Mouse (Mus musculus): ENCODE results near the gene Mrps33.

- TF ChIP-seq CTCF (conservative IDR thresholded peaks at IDR 0.05; ENCODE audit: insufficient read depth, insufficient read length, low read depth, low read length), result no peak; the same call in 1 of the 2 replicates
- no peak for TF ChIP-seq POLR2A (IDR thresholded peaks at IDR 0.05; ENCODE audit: low read depth, low read length)
Measured at GRCm38 (mm10) chr6:39848766-39849165, 38.0 kb upstream of the Mrps33 start.
